Mouse (Mus musculus): ENCODE measurements at regions not wholly inside any gene's neighbourhood (a gene's known extent, or its start where the extent isn't known, plus 50 kb on each side); places are given as distances from the start of the nearest gene placed in this dataset.
A peak's percentile ranks its signal among the peaks of the same experiment; 100 is the strongest.
"Not testable (repeated sequence)": the region's sequence is repeated elsewhere in the genome, so short reads cannot be mapped to it uniquely, and the experiment has no call there.

DNA sequence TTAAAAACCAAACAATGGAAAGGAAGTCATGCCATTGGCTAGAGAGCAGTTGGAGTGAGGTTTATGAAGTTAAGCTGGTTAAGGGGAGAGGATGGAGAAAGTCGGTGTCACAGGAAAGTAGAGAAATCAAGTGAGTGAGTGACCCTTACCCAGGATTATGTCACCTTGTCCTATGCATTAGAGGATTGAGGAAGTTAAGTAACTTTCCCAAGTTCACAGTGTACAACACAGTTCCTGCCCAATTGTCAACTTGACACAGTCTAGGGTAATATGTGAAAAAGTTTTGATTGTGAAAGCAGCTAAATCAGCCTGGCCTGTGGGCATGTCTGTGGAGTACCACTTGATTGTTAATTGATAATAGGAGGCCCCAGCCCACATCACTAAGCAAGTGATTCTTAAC is 156.0 kb upstream of the Creb1 start:
- H3K27me3 ChIP-seq (ENCODE audit: control insufficient read depth, insufficient read depth, low read length); H3K27ac ChIP-seq (ENCODE audit: low read depth, low read length); ATAC-seq (ENCODE audit: insufficient read depth, low FRiP score, low TSS enrichment); H3K36me3 ChIP-seq (ENCODE audit: control insufficient read depth, insufficient read depth, low read length); H3K9ac ChIP-seq (ENCODE audit: low read length); H3K9me3 ChIP-seq (ENCODE audit: control insufficient read depth, low read length); H3K4me2 ChIP-seq (ENCODE audit: low read depth); DNase-seq (ENCODE audit: low spot score); H3K4me3 ChIP-seq (ENCODE audit: low read depth, low read length); H3K4me1 ChIP-seq (ENCODE audit: control insufficient read depth, insufficient read depth, low read length): not testable (repeated sequence)
- WGBS, result 91% methylated on average over 1 of the region's 1 CpGs

DNA sequence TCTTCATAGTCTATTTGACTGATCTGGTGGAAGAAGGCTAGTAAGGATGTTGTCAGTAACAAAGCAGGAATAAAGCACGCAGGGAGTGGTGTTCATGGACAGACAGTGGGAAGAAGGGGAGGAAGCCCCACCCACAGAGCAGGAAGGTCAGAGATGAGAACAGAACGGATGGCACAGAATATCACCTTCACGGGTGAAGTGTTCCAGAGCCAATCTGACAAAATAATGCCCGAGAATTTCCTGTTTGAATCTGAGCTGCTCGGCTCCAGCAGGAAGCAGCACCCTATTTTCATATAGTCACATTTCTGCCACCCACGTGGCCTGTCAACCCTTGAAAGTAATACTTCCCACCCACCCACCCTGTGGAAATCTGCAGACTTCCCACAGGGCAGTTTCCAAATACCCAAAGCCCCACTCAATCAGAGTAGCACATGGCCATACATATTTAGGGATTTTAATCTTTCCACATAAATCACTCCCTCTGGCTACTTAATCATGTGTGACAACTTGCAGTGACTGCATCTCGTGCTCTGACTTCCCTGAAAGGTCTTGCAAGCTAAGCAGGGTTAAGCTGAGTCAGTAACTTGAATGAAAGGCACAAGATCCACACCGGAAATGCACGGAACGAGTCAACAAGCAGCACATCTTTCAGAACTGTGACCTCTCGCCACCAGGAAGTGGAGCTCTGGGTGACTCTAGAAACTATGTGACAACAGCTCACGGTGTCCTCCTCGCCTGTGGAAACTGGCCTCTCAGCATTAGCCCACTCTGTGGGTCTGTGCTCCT is 158.0 kb upstream of the Creb1 start:
- DNase-seq (ENCODE audit: low spot score) (no peak), ATAC-seq (ENCODE audit: insufficient read depth, low FRiP score, low TSS enrichment) (no peak)
- Histone ChIP-seq H3K36me3 (ENCODE audit: control insufficient read depth, insufficient read depth, low read length) (no peaks in the 10 kb centered on the region), H3K9ac (ENCODE audit: low read length) (no peak overlapping the region), H3K9me3 (ENCODE audit: control insufficient read depth, low read length) (no peaks in the 10 kb centered on the region), H3K4me1 (ENCODE audit: control insufficient read depth, insufficient read depth, low read length) (no peaks in the 10 kb centered on the region), H3K27ac (ENCODE audit: low read depth, low read length) (no peak overlapping the region), H3K4me2 (ENCODE audit: low read depth) (no peak overlapping the region), H3K27me3 (ENCODE audit: control insufficient read depth, insufficient read depth, low read length) (no peaks in the 10 kb centered on the region), H3K4me3 (ENCODE audit: low read depth, low read length) (no peak overlapping the region)
- 76% methylated on average over 13 of the region's 13 CpGs for WGBS

DNA sequence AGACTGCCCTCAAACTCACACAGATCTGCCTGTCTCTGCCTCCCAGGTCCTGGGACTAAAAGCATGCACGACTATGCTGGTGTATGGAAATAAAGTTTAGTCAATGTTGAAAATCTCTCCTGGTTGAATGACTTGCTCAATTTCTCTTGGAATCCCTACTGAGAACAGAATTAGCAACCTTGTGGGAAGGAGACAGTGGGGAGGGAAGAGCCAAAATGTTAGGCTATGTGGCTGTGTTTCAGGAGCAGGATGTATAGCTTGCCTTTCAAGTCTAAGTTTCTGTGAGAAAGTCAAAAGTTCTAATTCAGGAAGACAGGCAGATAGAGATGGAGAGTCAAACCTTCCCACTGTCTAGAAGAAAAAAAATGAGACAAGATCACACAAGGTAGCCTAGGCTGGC is 168.3 kb upstream of the Creb1 start:
- 65% methylated on average over 1 of the region's 1 CpGs for WGBS
- Histone ChIP-seq H3K4me3 (ENCODE audit: low read depth, low read length) (no peak overlapping the region), H3K27ac (ENCODE audit: low read depth, low read length) (no peak overlapping the region), H3K4me1 (ENCODE audit: control insufficient read depth, insufficient read depth, low read length) (no peaks in the 10 kb centered on the region; the same call in 1 of the 2 replicates), H3K9me3 (ENCODE audit: control insufficient read depth, low read length) (no peaks in the 10 kb centered on the region), H3K4me2 (ENCODE audit: low read depth) (no peak overlapping the region), H3K27me3 (ENCODE audit: control insufficient read depth, insufficient read depth, low read length) (no peaks in the 10 kb centered on the region), H3K36me3 (ENCODE audit: control insufficient read depth, insufficient read depth, low read length) (no peaks in the 10 kb centered on the region), H3K9ac (ENCODE audit: low read length) (no peak overlapping the region)
- ATAC-seq (ENCODE audit: insufficient read depth, low FRiP score, low TSS enrichment) (no peak), DNase-seq (ENCODE audit: low spot score) (no peak)

DNA sequence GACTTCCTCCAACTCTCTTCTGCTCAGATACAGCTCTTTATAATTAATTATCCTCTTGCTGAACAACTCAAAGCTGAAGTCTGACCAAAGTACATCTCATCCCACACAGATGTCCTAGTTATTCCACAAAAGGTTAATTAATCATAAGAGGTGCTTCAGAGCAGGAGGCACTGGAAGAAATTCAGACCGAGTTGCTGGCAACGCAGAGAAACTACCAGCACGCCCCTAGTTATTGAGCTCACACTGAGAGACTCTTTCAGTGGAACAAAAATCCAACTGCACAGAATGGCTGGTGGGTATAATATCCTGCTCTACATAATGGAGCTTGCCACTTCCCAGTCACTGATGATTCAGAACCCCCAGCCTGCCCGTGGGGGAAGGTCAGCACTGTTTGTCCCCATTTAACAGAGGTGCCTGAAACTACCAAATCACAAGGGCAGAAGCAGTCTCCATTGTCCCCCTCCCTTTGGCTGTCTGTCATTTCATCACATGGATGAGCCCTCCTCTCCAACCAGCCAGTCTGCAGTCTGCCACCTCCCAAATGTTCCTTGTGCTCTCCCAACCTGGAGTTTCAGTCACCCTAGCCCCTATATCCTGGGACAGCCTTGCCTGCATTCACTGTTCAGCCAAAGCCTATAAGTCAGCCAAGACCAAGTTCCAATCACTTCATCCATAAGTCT is 170.3 kb upstream of the Creb1 start:
- no peak overlapping the region for H3K27ac ChIP-seq (ENCODE audit: low read depth, low read length)
- H3K4me1 ChIP-seq (ENCODE audit: control insufficient read depth, insufficient read depth, low read length), result no peaks in the 10 kb centered on the region
- no peak overlapping the region for H3K4me2 ChIP-seq (ENCODE audit: low read depth)
- WGBS, result 79% methylated on average over 4 of the region's 4 CpGs
- ATAC-seq (ENCODE audit: insufficient read depth, low FRiP score, low TSS enrichment) (no peak), DNase-seq (ENCODE audit: low spot score) (no peak)
- no peaks in the 10 kb centered on the region for H3K27me3 ChIP-seq (ENCODE audit: control insufficient read depth, insufficient read depth, low read length)
- no peak overlapping the region for H3K9ac ChIP-seq (ENCODE audit: low read length)
- H3K4me3 ChIP-seq (ENCODE audit: low read depth, low read length), result no peak overlapping the region
- H3K36me3 ChIP-seq (ENCODE audit: control insufficient read depth, insufficient read depth, low read length), result no peaks in the 10 kb centered on the region
- H3K9me3 ChIP-seq (ENCODE audit: control insufficient read depth, low read length), result no peaks in the 10 kb centered on the region

DNA sequence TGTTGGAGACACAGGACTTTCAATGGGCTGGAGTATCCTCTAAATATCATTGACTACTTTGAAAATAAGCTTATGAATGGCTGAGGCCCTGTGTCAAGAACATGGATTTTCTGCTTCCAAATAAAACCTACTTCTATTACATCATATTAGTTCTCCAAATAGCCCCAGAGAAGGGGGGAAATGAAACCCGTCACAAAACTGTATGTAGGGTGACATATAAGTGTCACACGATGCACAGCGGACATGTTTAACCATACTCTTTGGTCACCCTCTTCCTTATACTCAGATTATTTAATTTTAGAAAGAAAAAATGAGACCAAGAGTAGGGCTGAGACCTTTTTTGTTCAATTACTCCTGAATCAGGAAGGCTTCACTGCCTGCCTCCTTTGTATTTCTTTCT is 189.2 kb upstream of the Creb1 start:
- no peak for DNase-seq (ENCODE audit: low spot score)
- H3K4me3 ChIP-seq (ENCODE audit: low read depth, low read length), result no peak overlapping the region
- H3K27ac ChIP-seq (ENCODE audit: low read depth, low read length), result no peak overlapping the region
- H3K9me3 ChIP-seq (ENCODE audit: control insufficient read depth, low read length), result no peaks in the 10 kb centered on the region
- 73% methylated on average over 3 of the region's 3 CpGs for WGBS
- ATAC-seq (ENCODE audit: insufficient read depth, low FRiP score, low TSS enrichment), result no peak
- H3K36me3 ChIP-seq (ENCODE audit: control insufficient read depth, insufficient read depth, low read length), result no peaks in the 10 kb centered on the region
- no peaks in the 10 kb centered on the region for H3K27me3 ChIP-seq (ENCODE audit: control insufficient read depth, insufficient read depth, low read length)
- no peaks in the 10 kb centered on the region for H3K4me1 ChIP-seq (ENCODE audit: control insufficient read depth, insufficient read depth, low read length)
- no peak overlapping the region for H3K9ac ChIP-seq (ENCODE audit: low read length)
- no peak overlapping the region for H3K4me2 ChIP-seq (ENCODE audit: low read depth)

DNA sequence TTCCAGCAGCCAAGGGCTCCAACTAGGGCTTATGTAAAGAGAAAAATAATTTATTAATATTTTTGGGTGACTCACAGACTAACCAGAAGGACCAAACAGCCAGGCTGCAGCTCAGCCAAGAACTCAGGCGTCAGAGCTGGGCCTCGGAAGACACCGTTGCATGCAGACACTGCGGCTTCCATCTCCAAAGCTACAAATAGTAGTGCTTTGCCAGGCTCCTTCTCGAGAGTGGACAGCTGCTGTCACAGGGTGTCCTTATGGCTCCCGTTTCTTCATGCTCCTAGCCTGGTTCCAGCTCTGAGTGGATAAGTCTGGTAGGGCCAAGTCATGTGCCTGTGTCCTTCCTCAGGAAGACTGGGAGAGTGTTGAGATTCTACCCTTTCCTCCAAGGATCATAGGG is 190.8 kb upstream of the Creb1 start:
- no peak overlapping the region for H3K4me3 ChIP-seq (ENCODE audit: low read depth, low read length)
- peaks cover 7% of the 10 kb centered on the region; the same call in 1 of the 2 replicates for H3K4me1 ChIP-seq (ENCODE audit: control insufficient read depth, insufficient read depth, low read length)
- no peaks in the 10 kb centered on the region for H3K9me3 ChIP-seq (ENCODE audit: control insufficient read depth, low read length)
- no peaks in the 10 kb centered on the region for H3K27me3 ChIP-seq (ENCODE audit: control insufficient read depth, insufficient read depth, low read length)
- DNase-seq (ENCODE audit: low spot score), result no peak
- 92% methylated on average over 6 of the region's 6 CpGs for WGBS
- H3K9ac ChIP-seq (ENCODE audit: low read length), result no peak overlapping the region
- no peaks in the 10 kb centered on the region for H3K36me3 ChIP-seq (ENCODE audit: control insufficient read depth, insufficient read depth, low read length)
- ATAC-seq (ENCODE audit: insufficient read depth, low FRiP score, low TSS enrichment), result no peak
- no peak overlapping the region for H3K27ac ChIP-seq (ENCODE audit: low read depth, low read length)
- H3K4me2 ChIP-seq (ENCODE audit: low read depth), result no peak overlapping the region

DNA sequence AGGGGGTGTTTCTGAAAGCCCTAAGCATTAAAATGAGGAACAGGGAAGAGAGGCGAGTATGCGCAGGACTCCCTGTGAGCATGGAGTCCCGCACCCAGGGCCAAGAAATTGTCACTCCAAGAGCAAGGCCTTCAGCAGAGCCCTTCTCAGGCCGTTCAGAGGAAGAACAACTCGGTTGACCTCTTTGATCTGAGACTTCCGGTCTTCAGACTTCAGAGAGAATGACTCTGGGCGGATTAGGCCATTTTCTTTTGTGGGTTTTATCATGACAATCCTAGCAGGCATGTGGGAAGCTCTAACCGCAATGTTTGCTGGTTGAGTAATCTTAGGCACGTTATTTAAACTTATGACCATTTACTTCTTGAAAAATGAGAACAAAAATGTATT is 193.9 kb upstream of the Creb1 start:
- Histone ChIP-seq H3K36me3 (ENCODE audit: control insufficient read depth, insufficient read depth, low read length) (no peaks in the 10 kb centered on the region), H3K9me3 (ENCODE audit: control insufficient read depth, low read length) (no peaks in the 10 kb centered on the region), H3K4me2 (ENCODE audit: low read depth) (no peak overlapping the region), H3K27me3 (ENCODE audit: control insufficient read depth, insufficient read depth, low read length) (no peaks in the 10 kb centered on the region), H3K9ac (ENCODE audit: low read length) (no peak overlapping the region), H3K4me3 (ENCODE audit: low read depth, low read length) (no peak overlapping the region), H3K27ac (ENCODE audit: low read depth, low read length) (peak overlapping the region; percentile 24; the same call in 1 of the 2 replicates), H3K4me1 (ENCODE audit: control insufficient read depth, insufficient read depth, low read length) (peaks cover 7% of the 10 kb centered on the region; the same call in 1 of the 2 replicates)
- ATAC-seq (ENCODE audit: insufficient read depth, low FRiP score, low TSS enrichment), result no peak
- no peak for DNase-seq (ENCODE audit: low spot score)
- 41% methylated on average over 9 of the region's 9 CpGs for WGBS

DNA sequence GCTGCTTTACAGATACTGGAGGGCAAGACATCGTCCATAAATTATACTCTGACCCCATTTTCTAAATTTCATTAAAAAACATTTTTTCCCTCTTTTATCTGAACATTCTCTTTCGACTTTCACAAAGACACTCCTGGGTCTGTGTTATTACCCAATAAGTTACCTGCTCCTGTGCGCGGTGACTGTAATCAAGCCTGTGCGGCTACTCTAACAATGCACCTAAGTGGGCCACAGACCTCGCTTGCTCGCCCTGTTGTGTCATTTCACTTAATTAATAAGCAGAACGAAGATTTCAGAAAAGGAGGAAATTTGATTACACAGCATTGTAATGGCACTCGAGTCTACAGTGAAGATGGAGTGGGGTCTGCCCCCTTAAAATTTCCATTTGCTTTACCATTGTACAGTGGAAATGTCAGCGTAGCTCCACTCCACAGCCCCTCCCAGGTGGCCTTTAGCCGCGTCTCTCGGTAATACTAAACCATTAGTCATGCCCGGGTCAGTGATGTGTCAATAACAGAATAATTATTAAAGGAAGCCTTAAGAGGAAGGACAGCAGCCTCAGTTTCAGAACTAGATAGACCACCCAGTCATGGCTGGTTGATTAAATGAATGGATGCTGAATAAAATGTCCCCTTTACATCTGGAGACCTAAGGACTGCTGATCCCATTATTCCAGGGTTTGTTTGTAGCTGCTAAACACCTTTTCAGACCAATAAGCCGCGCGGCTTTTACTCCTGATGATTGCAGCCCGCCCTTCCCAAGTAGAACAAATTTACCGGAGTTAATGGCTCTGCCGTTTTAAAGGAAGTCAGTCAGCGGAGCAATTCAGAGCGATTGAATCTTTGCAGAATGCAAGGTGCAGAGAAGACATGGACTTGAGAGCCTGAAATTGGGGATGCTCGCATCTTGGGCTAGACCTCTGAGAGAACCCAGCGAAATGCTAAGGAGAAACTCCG is 194.5 kb upstream of the Creb1 start:
- H3K9me3 ChIP-seq (ENCODE audit: control insufficient read depth, low read length), result no peaks in the 10 kb centered on the region
- ATAC-seq (ENCODE audit: insufficient read depth, low FRiP score, low TSS enrichment), result no peak; the same call in 1 of the 2 replicates
- H3K9ac ChIP-seq (ENCODE audit: low read length), result no peak overlapping the region
- no peaks in the 10 kb centered on the region for H3K27me3 ChIP-seq (ENCODE audit: control insufficient read depth, insufficient read depth, low read length)
- 50% methylated on average over 25 of the region's 25 CpGs for WGBS
- peak; percentile 27 for DNase-seq (ENCODE audit: low spot score)
- H3K27ac ChIP-seq (ENCODE audit: low read depth, low read length), result peak overlapping the region; percentile 24; the same call in 1 of the 2 replicates
- peaks cover 7% of the 10 kb centered on the region; the same call in 1 of the 2 replicates for H3K4me1 ChIP-seq (ENCODE audit: control insufficient read depth, insufficient read depth, low read length)
- H3K4me2 ChIP-seq (ENCODE audit: low read depth), result no peak overlapping the region
- no peaks in the 10 kb centered on the region for H3K36me3 ChIP-seq (ENCODE audit: control insufficient read depth, insufficient read depth, low read length)
- no peak overlapping the region for H3K4me3 ChIP-seq (ENCODE audit: low read depth, low read length)
